ENCODE assay signal across 8 mouse cellular contexts in genomic region chr10:42864696-42865095, GRCm38 (mm10). TPM values are rescaled to one million over a fixed set of nuclear protein-coding genes. Genes with fewer than 3 reads are reported as not detected.
DNase-seq lines count a peak whose midpoint lies in the region; ATAC-seq and TF ChIP-seq lines count a peak whose summit lies in the region.

No protein-coding gene starts in this region.

- no peak for TF ChIP-seq EP300 in lung, postnatal 0 days (IDR thresholded peaks at IDR 0.05)

- no peak overlapping the region for H3K9ac ChIP-seq in lung, postnatal 0 days (replicated peaks; ENCODE audit: low read depth)

- no peak for ATAC-seq in lung, postnatal 0 days

- H3K79me2 ChIP-seq in myocyte (ENCODE audit: control insufficient read depth, insufficient read depth), result no peaks in the 10 kb centered on the region

- peak; percentile 29 for DNase-seq in adrenal gland, adult 2 months
- no peak for DNase-seq in adrenal gland, adult 8-10 months
- DNase-seq in lung, postnatal 0 days (ENCODE audit: low spot score), result no peak
- DNase-seq in lung, postnatal 25 days (ENCODE audit: low spot score), result no peak
- no peak for DNase-seq in hindbrain, embryonic 10.5 days (ENCODE audit: low spot score)
- DNase-seq in gastrocnemius, postnatal 4 days (ENCODE audit: low spot score in 2 of 2), result no peak
- DNase-seq in spleen, postnatal 4 days (ENCODE audit: low spot score in 2 of 2), result no peak

- H3K4me3 ChIP-seq in lung, postnatal 0 days (ENCODE audit: low read depth, low read length), result no peak overlapping the region
- no peak overlapping the region for H3K4me3 ChIP-seq in hindbrain, embryonic 10.5 days
- no peak overlapping the region for H3K4me3 ChIP-seq in myocyte

- H3ac ChIP-seq in myocyte (ENCODE audit: control insufficient read depth, insufficient read length), result no peak overlapping the region

- no peak for TF ChIP-seq POLR2A in myocyte (IDR thresholded peaks at IDR 0.05; ENCODE audit: insufficient read length, low read depth)

- H3K4me2 ChIP-seq in lung, postnatal 0 days (replicated peaks; ENCODE audit: low read depth, low read length), result peak overlapping the region; percentile 63
- H3K4me2 ChIP-seq in myocyte (ENCODE audit: low read depth), result peak overlapping the region; percentile 98

- H3K27me3 ChIP-seq in lung, postnatal 0 days (replicated peaks; ENCODE audit: insufficient read depth, low read length), result no peaks in the 10 kb centered on the region
- H3K27me3 ChIP-seq in hindbrain, embryonic 10.5 days (ENCODE audit: insufficient read depth, poor library complexity, severe bottlenecking), result peaks cover 13% of the 10 kb centered on the region
- H3K27me3 ChIP-seq in myocyte (ENCODE audit: control insufficient read depth, insufficient read depth, insufficient read length), result no peaks in the 10 kb centered on the region

- 31% methylated on average over 5 of the region's 5 CpGs for WGBS in lung, postnatal 0 days
- WGBS in hindbrain, embryonic 10.5 days, result 55% methylated on average over 5 of the region's 5 CpGs

- no peaks in the 10 kb centered on the region for H3K9me3 ChIP-seq in lung, postnatal 0 days (ENCODE audit: low read length)
- no peaks in the 10 kb centered on the region for H3K9me3 ChIP-seq in hindbrain, embryonic 10.5 days

- H3K27ac ChIP-seq in lung, postnatal 0 days (ENCODE audit: low read length), result no peak overlapping the region
- H3K27ac ChIP-seq in hindbrain, embryonic 10.5 days, result 0 out of 2 replicates have a peak overlapping the region, but pooled peaks have one; percentile 35

- TF ChIP-seq CTCF in lung, postnatal 0 days (IDR thresholded peaks at IDR 0.05), result no peak

- no peaks in the 10 kb centered on the region for H3K4me1 ChIP-seq in lung, postnatal 0 days (ENCODE audit: insufficient read depth, low read depth, low read length)
- H3K4me1 ChIP-seq in hindbrain, embryonic 10.5 days (replicated peaks), result peaks cover 35% of the 10 kb centered on the region

- H3K36me3 ChIP-seq in lung, postnatal 0 days (ENCODE audit: insufficient read depth, low read length), result no peaks in the 10 kb centered on the region
- no peaks in the 10 kb centered on the region for H3K36me3 ChIP-seq in hindbrain, embryonic 10.5 days
- no peaks in the 10 kb centered on the region for H3K36me3 ChIP-seq in myocyte (ENCODE audit: control insufficient read depth, insufficient read depth)

TF ChIP-seq in myocyte, 11 proteins besides CTCF, POLR2A, EP300 and RAD21:
- TF ChIP-seq MYOD1 (IDR thresholded peaks at IDR 0.05; ENCODE audit: control insufficient read depth in 1 of 3, insufficient read length in 2 of 3, low read depth in 2 of 3) (no peak), SRF (IDR thresholded peaks at IDR 0.05; ENCODE audit: control insufficient read depth, insufficient read length, low read depth) (no peak), MAX (IDR thresholded peaks at IDR 0.05; ENCODE audit: low read depth) (no peak), REST (IDR thresholded peaks at IDR 0.05; ENCODE audit: insufficient read depth, insufficient read length) (no peak), E2F4 (IDR thresholded peaks at IDR 0.05; ENCODE audit: insufficient read depth) (no peak), CEBPB (IDR thresholded peaks at IDR 0.05; ENCODE audit: insufficient read depth, poor library complexity, severe bottlenecking) (no peak), MYOG (IDR thresholded peaks at IDR 0.05; ENCODE audit: control insufficient read depth in 1 of 3, insufficient read depth in 1 of 3, insufficient read length in 2 of 3, low read depth in 2 of 3) (no peak), TCF12 (IDR thresholded peaks at IDR 0.05; ENCODE audit: insufficient read depth, poor library complexity, severe bottlenecking) (no peak), USF1 (IDR thresholded peaks at IDR 0.05; ENCODE audit: low read depth) (no peak), TCF3 (IDR thresholded peaks at IDR 0.05; ENCODE audit: insufficient read length, low read depth) (no peak)

RNA-seq across cellular contexts. Expression of gene Scml4, which starts 4.5 kb away (rescaled TPM):
- total RNA-seq in adrenal gland, adult 2 months (2021), result 1 to 10 TPM; 1.5 to 4.2 TPM
- polyA plus RNA-seq in adrenal gland, adult 2 months (2012; rRNA removed), result 3.8 and 3.9 TPM in 2 replicates
- total RNA-seq in adrenal gland, adult 8-10 months (2022), result 1 to 10 TPM; 4.6 to 7.4 (median 6.7) TPM
- 0.10 and 0.13 TPM in 2 replicates for polyA plus RNA-seq in lung, postnatal 0 days (2015; fragmentation: Nextera tagmentation; extraction: Ambion mirVana)
- 0.86 and 1.8 TPM in 2 replicates for polyA plus RNA-seq in hindbrain, embryonic 10.5 days (2016; fragmentation: Nextera tagmentation; extraction: Ambion mirVana)
- polyA plus RNA-seq in myocyte (2012; fragmentation: generic; extraction: Trizol), result 5.7 TPM
- 1 to 10 TPM; 2.4 to 2.9 TPM for total RNA-seq in gastrocnemius, postnatal 4 days (2021)
